Mouse (Mus musculus) gastrocnemius, adult 8-10 months (tissue): ENCODE measurements at regions not wholly inside any gene's neighbourhood (a gene's known extent, or its start where the extent isn't known, plus 50 kb on each side); places are given as distances from the start of the nearest gene placed in this dataset.
"Not testable (repeated sequence)": the region's sequence is repeated elsewhere in the genome, so short reads cannot be mapped to it uniquely, and the experiment has no call there.

Experiments
- DNase-seq, 2 experiments: peaks; one replicate each; pipeline ENCODE4 v3.0.0; 2022; ENCODE audit warnings: low spot score in 2 of 2

- DNase-seq: no peak
These were observed 57.1 kb downstream of the Ccdc54 start for GRCm38 (mm10) chr16:50533881-50534280.

DNA sequence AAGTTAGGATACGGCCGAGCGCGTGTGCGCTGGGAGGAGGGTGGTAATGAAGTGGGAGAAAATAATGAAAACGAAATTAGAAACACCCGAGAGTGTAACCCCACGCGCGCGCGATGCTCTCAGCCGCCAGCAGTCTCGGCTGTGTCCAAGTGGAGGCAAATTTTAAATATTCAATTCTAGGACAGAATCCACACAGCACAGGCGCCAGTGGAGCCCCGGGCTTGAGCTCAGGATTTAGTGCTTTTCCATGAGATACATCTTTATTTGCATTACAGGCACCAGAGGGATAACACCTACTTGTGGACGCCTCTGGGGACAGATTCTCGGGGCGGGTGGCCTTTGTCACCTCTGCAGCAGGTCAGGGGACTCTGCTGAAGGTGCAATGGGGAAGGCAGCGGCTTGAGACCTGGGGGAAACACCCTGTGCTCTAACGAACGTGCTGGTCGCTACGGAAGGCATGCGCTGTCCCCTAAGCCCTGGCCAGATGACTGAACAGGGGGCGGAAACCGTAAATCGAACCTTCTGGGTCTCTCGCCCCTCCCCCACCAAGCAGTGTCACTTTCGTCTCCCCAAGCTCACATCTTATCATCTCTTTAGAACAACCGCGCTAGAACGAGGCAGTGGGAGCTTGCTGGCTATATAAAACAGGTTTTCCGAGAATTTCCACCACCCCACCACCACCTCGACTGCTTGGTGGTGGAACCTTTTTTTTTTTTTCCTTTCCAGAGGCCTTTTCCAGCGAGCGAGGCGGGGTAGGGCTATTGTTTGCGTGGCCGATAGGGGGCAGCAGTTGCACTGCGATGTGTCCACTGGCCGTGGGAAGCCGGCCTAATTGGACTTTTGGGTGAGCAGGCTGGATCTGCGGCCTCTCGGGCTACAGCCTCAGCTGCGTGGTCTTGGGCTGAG, 61.2 kb downstream of the Ccdc54 start:
- peak; percentile 57 to 71 for DNase-seq

DNA sequence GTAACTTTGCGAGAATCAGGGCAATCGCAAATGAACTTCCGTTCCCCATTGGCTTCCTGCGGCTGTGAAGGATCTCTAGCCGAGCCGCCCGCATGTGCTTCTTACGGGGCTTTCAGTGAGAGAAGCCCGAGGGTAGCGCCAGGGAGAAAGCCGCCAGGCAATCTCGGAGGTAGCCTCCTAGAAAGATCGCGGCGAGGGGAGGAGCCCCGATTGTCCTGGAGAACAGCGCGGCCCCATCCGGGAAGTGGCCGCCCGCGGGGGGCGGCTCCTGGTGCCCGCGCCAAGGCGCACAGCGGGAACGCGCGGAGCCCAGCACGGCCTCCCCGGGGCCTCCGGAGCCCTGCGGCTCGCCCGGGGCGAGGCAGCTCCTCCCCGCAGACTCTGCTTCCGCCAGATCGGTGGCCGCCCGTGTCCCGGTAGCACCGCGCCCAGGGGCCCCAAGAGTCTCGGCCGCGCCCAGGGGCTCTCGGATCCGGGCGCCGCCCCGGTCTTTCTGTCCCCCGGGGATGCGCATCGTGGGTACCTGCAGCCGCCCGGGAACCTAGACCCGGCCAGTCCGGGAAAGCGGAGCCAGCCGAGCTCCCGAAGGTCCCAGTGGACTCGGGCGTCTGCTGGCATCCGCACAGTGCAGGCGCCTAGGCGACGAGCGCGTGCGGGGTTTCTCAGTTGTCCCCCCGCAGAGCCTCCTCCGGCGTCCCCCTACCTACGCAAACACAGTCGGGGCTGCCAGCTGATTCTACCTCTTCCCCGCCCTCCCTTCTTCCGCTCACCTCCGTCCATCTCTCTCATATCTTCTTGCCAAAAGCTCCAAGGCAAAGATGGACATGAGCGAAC, 62.1 kb downstream of the Ccdc54 start:
- peak; percentile 12 to 52 for DNase-seq

DNA sequence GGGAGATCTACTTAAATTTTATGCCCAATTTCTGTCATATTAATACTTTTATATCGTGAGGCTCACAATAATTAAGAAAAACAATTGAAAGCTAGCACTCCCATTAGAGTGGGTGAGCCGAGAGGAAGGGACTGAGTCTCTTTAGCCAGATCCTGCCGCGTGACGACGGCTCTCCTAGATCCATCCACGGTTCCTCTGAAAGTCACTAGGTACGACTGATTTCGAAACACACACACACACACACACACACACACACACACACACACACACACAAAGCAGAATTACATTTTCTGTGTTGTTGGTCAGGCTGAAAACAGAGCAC, 62.6 kb downstream of the Ccdc54 start:
- DNase-seq: no peak

- DNase-seq: not testable (repeated sequence)
These were observed 64.0 kb downstream of the Ccdc54 start for GRCm38 (mm10) chr16:50526930-50527329.

DNA sequence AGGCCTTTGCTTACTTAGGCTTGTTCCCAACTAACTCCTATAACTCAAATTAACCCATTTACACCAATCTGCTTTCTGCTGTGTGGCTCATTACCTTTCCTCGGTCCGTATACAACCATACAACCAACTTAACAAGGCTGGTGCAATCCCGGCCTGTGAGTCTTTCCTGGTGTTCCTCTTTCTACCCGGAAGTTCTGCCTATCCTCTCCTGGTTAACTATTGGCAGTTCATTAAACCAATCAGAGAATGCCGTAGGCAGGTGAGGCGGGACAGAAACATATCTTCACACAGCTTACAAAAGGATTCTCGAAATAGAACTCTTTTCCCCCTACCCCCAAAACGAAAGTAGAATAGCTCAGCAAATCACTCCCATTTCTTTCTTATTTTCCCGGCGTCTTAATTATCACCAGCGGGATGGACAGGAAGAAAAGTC, 65.0 kb downstream of the Ccdc54 start:
- DNase-seq: no peak

DNA sequence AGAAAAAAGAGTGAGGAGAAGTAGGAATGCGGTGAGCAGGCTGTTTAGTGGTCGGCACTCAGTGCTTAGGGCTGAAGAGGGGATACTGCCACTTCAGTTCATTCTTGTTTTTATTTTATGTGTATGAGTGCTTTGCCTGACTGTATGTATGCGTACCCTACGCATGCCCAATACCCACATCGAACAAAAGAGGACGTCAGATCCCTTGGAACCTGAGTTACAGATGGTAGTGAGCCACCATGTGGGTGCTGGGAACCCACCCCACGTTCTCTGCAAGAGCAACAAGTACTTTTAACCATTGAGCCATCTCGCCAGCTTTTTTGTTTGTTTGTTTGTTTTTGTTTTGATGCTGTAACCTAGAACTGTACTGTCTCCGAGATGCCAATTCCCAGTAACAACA, 65.5 kb downstream of the Ccdc54 start:
- no peak for DNase-seq

DNA sequence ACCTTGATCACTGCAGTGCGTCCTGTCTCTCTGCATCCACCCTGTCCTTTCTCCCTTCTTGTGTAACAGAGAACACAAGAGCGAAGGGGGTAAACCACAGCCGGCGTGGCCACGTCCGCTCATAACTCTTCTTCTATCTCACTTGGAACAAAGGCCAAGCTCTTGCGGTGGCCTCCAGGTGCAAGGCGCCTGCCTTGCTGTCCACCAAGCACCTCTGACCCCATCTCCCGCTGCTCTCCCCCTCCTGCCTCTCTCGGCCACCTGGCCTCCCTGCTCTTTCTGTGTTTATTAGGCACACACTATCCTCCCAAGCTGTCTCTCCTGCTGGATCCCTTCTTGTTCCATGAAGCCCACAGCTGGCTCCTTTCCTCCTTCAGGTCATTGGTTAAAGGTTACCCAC, 71.3 kb downstream of the Ccdc54 start:
- DNase-seq: no peak

DNA sequence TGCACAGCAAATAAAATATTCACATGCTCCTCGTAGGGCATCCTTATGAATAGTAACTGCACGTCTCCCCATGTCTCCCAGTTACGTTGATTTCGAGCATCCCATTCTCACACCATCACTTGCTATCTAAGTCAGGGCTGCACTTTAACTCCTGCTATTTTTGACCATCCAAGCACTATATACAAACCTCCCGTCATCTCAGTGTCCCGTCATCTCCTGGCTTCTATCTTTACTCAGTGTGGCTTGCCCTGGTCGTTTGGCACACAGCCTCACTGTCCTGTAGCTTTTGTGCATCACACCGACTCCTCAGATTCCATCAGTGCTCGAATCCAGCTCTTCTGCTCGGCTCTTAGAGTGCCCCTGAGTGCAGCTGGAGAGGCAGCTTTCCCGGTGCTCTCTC, 74.4 kb downstream of the Ccdc54 start:
- no peak for DNase-seq

- DNase-seq: no peak
These were observed 75.9 kb downstream of the Ccdc54 start for GRCm38 (mm10) chr16:50515039-50515438.

GRCm38 (mm10) chr16:50512080-50512479, 78.9 kb downstream of the Ccdc54 start:
- DNase-seq: no peak

- DNase-seq: no peak
These were observed 77.3 kb upstream of the Bbx start for GRCm38 (mm10) chr16:50509529-50509895.

DNA sequence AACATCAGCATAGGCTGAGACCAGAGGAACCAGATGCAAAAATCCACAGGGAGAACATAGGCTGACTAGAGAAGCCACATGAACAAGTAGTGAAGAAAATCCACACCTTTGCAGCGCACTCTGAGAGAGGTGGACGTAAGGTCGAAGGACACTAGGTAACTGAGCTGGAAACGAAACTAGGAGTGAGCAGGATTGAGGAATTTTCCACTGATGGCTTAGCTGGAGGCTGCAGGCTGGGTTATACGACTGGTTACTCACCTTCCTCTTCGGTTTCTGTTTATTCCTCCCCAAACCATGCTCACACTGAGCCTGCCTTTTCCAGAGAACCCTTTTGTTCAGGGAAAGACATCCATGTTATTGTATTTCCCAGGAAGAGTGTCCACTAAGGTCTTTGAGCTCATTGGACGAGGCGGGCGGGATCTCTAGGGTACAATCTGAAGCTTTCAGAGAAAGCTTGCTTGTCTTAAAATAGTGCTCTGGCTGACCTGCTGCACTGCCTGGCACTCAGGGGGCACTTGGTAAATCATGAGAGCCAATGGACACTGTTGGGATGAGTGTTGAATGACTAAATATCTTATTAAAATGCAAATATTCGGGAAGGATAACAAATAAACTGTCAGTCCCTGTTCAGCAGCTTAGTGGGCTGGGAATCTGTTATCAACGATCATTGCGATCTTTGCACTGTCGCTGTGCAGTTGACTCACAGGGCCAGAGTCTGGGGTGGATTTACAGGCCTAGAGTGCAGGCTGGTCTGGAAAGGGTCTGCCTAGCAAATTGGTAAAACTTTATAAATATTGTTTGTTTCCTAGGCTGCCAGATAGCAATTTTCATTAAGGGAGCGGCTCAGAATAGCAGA, 76.7 kb upstream of the Bbx start:
- DNase-seq: no peak

DNA sequence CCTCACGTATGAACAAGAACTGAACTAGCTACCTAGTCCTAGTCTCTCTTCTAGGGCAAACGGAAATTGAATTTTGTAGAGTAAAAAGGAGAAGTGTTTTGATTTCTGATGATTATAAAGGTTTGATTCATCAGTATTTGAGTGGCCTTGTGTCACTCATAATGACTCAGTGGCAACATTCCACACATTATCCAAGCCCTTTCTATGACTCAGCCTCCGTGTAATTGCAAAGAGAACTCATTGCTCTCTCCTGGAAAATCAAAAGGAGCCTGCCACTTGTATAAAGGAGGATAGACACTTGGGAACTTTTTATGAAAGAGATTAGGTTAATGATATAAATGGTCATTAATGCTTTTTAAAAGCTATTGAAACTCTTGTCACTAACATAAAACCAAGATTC, 72.4 kb upstream of the Bbx start:
- no peak for DNase-seq

- DNase-seq: no peak
These were observed 66.7 kb upstream of the Bbx start for GRCm38 (mm10) chr16:50498909-50499308.

GRCm38 (mm10) chr16:50493662-50494061, 61.5 kb upstream of the Bbx start:
- DNase-seq: no peak

GRCm38 (mm10) chr16:50489244-50489643, 57.1 kb upstream of the Bbx start:
- no peak for DNase-seq

DNA sequence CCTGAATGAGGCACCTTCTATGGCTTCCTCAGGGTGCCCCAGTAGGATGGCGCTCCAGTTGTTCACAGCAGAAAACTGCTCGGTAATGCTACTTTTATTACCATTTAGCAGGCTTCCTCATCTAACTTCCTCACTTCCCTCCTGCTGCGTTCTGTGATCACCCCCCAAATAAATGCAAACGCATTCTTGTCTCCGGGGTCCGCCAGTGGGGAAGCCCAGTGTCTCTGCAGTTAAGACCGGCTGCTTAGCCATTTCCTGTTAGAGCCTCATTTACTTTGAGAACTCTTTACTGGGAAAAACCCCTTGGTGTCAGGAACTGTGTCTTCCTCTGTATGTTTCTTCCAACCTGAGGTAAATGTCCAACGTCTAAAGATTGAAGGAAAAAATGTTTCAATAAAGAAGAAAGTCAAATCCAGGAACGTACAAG, 50.2 kb upstream of the Bbx start:
- no peak for DNase-seq
